Mouse (Mus musculus) megakaryocyte-erythroid progenitor cell, adult 5-6 weeks (primary cell): Measurements from ENCODE around the gene Srek1. TPM values are rescaled to one million over a fixed set of nuclear protein-coding genes. Genes with fewer than 3 reads are reported as not detected.

Experiments
- ATAC-seq: replicated peaks from 2 replicates; pipeline ENCODE4 v1.8.0; 2016; ENCODE audit warnings: mild to moderate bottlenecking, inconsistent platforms; ENCODE audit not compliant: severe bottlenecking, poor library complexity, low FRiP score, low TSS enrichment
- total RNA-seq, 2 experiments: library from RNA; stranded (forward) in 1 of 2; stranded (reverse) in 1 of 2; fragments of 200-1000, 215-1000 nt in 1 of 2; fragments of >200 nt in 1 of 2; fragmentation: Nextera tagmentation in 1 of 2; gene quantifications; 2 replicates each; pipeline ENCODE4 v1.2.3; 2014 to 2017

The Srek1 gene
- total RNA-seq, 2 experiments from 2014 or later = 95.7 to 108 TPM

DNA sequence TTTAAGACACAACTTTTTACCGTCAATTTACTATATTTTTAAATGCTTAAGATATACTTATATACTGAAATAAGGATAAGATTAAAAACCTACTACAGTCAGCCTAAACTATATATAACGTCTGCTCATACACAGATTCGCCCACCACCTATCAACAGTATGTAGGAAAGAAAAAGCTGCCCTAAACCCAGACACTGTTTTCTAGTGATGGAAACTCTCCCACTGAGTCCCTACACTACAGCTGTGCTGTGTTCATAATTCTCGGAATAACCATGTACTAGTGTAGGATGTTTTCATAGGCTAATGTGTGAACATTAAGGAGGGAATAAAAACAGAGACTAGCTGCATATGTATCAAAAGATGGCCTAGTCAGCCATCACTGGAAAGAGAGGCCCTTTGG, 29.2 kb downstream of the Srek1 start:
- no peak for ATAC-seq

DNA sequence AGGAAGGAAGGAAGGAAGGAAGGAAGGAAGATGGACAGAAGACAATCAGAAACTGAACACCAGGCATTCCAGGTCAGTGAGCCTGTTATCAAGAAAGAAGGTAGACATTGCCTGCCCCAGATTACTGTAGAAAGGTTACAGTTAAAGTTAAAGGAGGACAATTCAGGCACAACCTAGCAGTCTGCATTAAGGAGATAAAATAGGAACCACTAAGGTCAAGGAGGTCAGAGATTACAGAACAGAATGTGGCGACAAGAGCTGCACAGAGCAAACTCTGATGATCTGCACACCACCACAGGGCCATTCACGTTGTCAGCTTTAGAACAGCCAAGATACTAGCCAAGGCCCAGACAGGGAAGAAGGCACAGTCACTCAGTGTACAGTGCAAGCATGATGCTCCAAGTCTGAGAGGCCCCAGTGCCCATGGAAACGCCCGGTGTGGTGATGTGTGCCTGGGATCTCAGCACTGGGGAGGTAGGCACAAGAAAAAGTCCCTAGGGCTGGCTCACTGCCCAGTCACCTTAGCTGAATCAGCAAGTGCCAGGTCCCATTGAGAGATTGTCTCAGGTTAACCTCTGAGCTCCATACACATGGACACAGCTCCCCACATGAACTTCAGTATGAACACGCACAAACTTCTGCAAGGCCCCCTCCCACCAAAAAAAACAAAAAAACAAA, 38.9 kb downstream of the Srek1 start:
- peak; percentile 97 for ATAC-seq

DNA sequence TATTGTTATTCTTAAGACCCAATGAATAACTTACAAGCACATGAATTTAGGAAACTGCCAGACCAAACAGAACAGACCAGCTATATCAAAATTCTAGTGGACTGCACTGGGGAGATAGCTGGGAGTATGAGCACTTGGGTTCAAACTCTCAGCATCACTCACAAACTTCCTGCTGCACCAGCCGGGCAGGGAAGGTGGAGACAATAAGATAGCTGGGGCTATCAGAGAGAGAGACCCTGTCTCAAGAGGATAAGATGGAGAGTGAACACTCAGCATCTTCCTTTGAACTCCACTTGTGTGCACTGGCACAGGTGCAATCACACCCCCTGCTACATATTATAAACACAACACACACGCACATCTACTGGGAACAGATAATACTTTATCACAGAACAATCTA, 47.5 kb downstream of the Srek1 start:
- ATAC-seq = peak; percentile 44; the same call in 1 of the 2 replicates

DNA sequence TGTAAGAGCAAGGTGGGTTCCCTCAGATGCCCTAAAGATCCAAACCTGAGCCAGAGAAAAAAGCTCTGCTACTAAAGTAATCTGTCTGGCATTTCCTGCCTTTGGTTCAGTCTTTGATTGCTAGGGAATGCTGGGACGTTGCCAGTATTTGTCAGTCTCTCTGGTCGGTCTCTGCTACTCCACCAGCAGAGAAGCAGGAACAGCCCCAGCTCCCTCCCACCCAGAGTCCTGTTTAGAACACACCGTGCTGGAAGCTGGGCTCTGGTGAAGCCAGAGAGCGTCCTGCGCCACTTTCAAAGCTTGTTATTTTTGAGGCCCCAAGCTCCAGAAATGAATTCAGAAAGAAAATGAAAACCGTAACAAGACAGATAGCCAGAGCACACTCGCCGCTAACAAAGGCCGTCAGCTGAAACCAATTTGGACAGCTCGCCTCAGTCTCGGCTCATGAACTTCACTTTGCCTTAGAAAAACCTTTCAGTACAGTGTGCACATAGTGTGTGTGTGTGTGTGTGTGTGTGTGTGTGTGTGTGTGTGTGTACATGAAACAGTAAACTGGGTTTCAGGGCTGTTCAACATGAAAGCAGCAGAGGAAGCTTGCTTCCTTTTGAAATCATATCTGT, 62.9 kb downstream of the Srek1 start:
- ATAC-seq = no peak

DNA sequence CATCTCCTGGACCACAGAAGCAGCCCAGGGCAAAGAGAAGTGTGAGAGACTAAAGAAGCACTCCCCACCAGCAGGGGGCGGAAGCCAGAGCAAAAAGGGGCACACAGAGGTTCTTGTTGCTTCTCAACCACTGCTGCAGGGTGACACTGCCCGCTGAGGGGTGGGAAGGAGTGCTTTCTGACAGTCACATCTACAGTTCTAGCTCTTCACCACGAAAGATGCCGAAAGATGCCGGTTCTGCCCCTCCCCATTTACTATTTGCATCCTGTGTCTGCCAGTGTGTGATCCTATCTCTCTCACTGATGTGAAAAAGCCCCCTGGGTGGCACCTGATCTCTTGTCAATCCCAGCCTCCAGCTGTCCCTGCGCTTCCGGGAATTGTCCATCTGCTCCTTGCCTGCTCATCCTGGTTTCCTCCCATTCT, 64.0 kb downstream of the Srek1 start:
- peak; percentile 70; the same call in 1 of the 2 replicates for ATAC-seq

DNA sequence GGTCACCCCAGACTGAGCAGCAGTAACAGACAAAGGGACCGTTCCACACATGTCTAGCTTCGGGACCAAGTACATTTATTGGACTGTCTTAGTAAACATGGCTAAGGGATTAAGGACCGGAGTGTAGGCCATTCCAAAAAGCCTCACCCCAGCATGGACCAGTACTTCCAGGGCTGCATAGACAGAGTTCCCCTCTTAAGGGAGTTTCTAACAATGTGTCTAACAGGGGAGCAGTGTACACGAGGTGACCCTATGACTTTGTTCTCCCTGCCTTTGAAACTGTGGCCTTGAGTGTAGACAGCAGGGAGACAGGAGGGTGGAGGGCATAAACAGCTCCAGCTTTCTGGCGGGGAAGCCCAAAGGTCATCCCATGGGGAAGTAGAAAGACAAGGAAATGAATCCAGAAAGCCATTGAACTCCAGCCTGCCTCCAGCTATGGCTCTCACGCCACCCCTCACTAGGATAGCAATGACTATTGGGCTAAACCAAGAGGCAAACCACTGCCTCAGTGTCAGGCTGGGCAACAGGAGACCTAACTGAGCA, 68.9 kb downstream of the Srek1 start:
- ATAC-seq = no peak

DNA sequence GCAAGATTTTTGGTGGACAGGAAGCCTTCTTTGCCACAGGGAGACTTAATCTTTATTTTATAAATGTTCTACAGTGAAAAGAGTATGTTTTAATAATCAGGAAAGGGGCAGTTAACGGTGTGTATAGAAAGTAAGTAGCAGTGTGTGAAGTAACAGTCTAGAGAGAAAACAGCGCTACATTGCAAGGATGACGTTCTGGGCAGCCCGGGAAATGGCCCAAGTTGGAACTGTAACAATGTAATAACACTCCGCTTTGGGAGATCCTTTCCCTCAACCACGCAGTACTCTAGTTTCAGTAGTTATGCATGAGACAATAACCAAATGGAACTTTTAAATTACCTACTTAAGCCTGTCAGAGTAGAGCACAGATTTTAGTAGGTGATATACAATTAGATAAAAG, 70.6 kb downstream of the Srek1 start:
- no peak for ATAC-seq

DNA sequence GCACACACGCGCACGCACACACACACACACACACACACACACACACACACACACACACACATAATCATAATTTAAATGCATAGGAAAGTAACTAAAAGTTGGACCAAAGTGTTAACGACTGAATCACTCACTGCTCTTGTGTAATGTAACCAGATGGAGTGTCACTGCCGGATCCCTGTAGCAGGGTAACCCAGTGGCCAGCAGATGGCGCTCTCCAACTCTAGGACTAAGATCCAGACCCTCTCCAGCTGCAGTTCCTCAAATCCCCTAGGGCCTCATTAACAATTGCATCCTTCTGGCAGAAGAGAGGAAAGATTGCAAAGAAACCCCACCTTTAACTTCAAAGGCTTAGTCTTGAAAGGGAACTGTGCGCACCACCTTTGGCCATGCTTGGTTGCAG, 71.0 kb downstream of the Srek1 start:
- peak; percentile 91 for ATAC-seq

DNA sequence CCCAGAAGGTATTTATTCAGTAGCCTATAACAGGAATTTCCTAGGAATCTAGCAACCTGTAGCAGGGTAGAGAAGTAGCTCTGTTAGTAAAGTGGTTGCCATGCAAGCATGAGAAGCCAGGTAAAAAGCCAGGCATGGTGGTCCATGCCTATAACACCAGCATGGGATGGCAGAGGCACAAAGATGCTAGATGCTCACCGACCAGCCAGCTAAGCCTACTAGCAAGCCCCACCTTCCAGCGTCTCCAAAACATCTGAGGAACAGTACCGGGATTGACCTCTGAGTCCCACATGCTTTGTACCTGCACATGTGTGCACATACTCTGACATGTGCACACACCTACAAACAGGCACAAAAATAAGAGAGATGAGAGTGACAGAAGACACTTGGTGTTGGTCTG, 72.1 kb downstream of the Srek1 start:
- ATAC-seq = no peak

DNA sequence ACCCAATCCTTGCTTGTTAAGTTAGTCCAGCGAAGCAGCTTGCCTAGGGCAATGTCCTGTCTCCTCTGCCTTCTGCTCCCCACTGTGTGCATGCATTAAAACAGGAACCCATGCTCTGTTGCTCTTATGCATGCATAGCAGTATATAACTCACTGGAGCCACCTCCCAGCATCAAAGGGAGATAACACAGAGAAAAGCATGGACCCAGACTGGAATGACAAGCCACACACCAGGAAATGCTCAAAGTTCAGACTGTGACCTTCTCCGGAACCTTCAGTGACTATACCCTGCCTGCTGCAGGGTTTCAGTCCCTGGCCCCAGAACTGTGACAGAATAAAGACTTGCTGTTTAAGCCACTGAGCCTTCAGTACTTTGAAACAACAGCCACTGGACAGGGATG, 73.7 kb downstream of the Srek1 start:
- no peak for ATAC-seq

DNA sequence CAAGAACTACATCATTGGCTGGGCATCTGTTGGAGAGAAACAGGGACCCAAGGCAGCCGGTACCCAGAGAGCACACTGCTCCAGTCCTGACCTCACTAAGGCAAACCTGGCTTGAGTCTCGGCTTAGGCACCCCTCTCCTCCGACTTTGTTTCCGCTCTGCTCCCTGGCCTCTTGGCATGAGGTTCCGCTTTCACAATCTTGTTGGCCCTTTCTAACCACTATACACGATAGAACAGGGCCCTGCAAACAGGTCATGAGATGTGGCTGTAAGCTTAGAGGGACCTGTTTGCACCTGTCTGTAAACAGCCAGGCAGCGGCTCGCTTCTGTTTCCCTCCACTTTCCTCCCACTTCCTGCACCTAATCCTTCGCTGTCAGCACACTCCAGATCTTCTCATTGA, 76.4 kb downstream of the Srek1 start:
- no peak for ATAC-seq

DNA sequence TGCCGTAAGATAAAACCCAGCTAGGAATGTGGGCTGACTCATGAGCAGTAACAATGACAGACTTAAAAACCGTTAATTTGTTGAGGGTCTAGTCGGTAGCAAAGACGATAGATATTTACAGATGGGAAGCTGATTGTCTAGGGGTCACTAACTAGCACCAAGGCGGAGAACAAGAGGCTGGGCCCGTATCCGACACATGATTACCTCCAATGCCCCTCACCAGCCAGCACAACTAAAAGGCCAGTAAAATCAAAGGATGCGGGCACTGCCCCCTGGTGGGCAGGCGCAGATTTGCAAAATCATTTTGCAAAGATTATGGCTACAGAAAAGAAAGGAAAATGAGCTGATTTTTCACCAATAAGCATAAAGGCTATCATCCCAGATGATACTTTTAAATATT, 78.2 kb downstream of the Srek1 start:
- peak; percentile 50; the same call in 1 of the 2 replicates for ATAC-seq

DNA sequence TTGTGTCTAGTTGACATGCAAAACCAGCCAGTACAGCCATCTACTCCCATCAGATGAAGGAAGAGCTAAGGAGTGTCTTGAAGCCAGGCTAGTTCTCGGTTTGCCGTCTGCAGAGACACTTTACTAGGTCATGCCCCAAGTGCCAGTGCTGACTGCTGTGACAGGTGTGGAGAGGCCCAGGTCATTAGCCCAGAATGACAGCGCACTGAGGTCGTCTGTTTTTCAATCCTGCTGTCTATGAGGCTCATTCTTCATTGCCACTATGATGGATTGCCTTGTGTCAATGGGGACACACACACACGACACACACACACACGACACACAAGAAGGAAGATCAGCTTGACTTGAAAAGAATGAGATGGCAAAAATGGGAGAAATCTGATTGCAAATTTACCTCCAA, 79.0 kb downstream of the Srek1 start:
- ATAC-seq = no peak

Other genes starting within 250 kb of the Srek1 start
- 70.5 and 87.2 TPM in 2 replicates for gene Erbin, start 145.9 kb upstream of the Srek1 start, total RNA-seq (2014; fragmentation: Nextera tagmentation)
- gene Erbin, start 145.9 kb upstream of the Srek1 start, total RNA-seq (2017) = 111 and 152 TPM in 2 replicates